24 mouse cellular contexts compared by ENCODE assay signal in genomic region chr9:26689171-26689570, GRCm38 (mm10). TPM values are rescaled to one million over a fixed set of nuclear protein-coding genes. Genes with fewer than 3 reads are reported as not detected.
DNase-seq lines count a peak whose midpoint lies in the region; TF ChIP-seq lines count a peak whose summit lies in the region.
"Had no signal": no experiment of that assay in that cellular context is flagged by ENCODE, and none has a peak within 500 bp of the region (broad histone marks: within the 10 kb centered on the region; RNA-seq: fewer than 3 reads in every experiment).

No protein-coding gene starts in this region.

- no peak overlapping the region for H3K27ac ChIP-seq in heart, embryonic 10.5 days
- 0 out of 2 replicates have a peak overlapping the region, but pooled peaks have one; percentile 15 for H3K27ac ChIP-seq in layer of hippocampus, adult 2 months
- H3K27ac ChIP-seq: embryonic facial prominence, embryonic 10.5 days; embryonic facial prominence, embryonic 12.5 days; forebrain, embryonic 13.5 days; forebrain, embryonic 15.5 days had no signal

- no peaks in the 10 kb centered on the region for H3K36me3 ChIP-seq in heart, embryonic 10.5 days
- H3K36me3 ChIP-seq: embryonic facial prominence, embryonic 10.5 days; embryonic facial prominence, embryonic 12.5 days; forebrain, embryonic 15.5 days; G1E had no signal

- no peaks in the 10 kb centered on the region for H3K27me3 ChIP-seq in heart, embryonic 10.5 days (ENCODE audit: insufficient read depth, poor library complexity, severe bottlenecking)
- H3K27me3 ChIP-seq: CH12.LX; embryonic facial prominence, embryonic 12.5 days; forebrain, embryonic 13.5 days; forebrain, embryonic 15.5 days; Patski had no signal

- 72% methylated on average over 1 of the region's 1 CpGs for WGBS in heart, embryonic 10.5 days

- H3K4me1 ChIP-seq in heart, embryonic 10.5 days: no peaks in the 10 kb centered on the region
- H3K4me1 ChIP-seq: embryonic facial prominence, embryonic 10.5 days; embryonic facial prominence, embryonic 12.5 days; forebrain, embryonic 15.5 days had no signal

- H3K4me3 ChIP-seq in heart, embryonic 10.5 days: no peak overlapping the region
- H3K4me3 ChIP-seq in layer of hippocampus, adult 2 months: no peak overlapping the region
- H3K4me3 ChIP-seq: embryonic facial prominence, embryonic 10.5 days; embryonic facial prominence, embryonic 12.5 days; forebrain, embryonic 13.5 days; forebrain, embryonic 15.5 days had no signal

- TF ChIP-seq CTCF in layer of hippocampus, adult 2 months (conservative IDR thresholded peaks at IDR 0.05): no peak

- peak; percentile 64 for DNase-seq in heart, adult 11 months
- DNase-seq in heart, embryonic 10.5 days (ENCODE audit: low spot score): no peak
- DNase-seq in layer of hippocampus, adult 11-12 months (ENCODE audit: low spot score): peak; percentile 23
- no peak for DNase-seq in layer of hippocampus, adult 9-10 months (ENCODE audit: low spot score)
- peak; percentile 31 to 50 for DNase-seq in layer of hippocampus, adult 2 months (ENCODE audit: low spot score in 2 of 2)
- DNase-seq in layer of hippocampus, postnatal 10 days (ENCODE audit: low spot score in 2 of 2): no peak
- DNase-seq: adrenal gland, adult 8-10 months; adrenal gland, postnatal 14 days; adrenal gland, postnatal 36 days; B cell, adult 2 months; cerebellum, adult 11-12 months; cerebellum, adult 2 months; cerebellum, adult 9-10 months; cerebellum, postnatal 10 days; cerebellum, postnatal 25 days had no signal

- no peaks in the 10 kb centered on the region for H3K9me3 ChIP-seq in heart, embryonic 10.5 days
- H3K9me3 ChIP-seq: embryonic facial prominence, embryonic 10.5 days; embryonic facial prominence, embryonic 12.5 days; forebrain, embryonic 13.5 days; forebrain, embryonic 15.5 days; G1E had no signal

RNA-seq across cellular contexts. Expression of gene B3gat1, which starts 44.4 kb away (rescaled TPM):
- not detected in 2 replicates for polyA plus RNA-seq in heart, embryonic 10.5 days (2016; fragmentation: Nextera tagmentation; extraction: Ambion mirVana)
- 100 to 1,000 TPM; 254 to 273 TPM for total RNA-seq in layer of hippocampus, adult 2 months (2021)
- total RNA-seq in layer of hippocampus, postnatal 10 days (2021): 100 to 1,000 TPM; 256 to 266 TPM
- total RNA-seq: CH12.LX had no signal
- polyA plus RNA-seq: activated CD4-positive, CD25-positive, alpha-beta regulatory T cell, adult 4 months; CD4-positive, CD25-positive, alpha-beta regulatory T cell, adult 4 months; G1E; Patski had no signal

Comparison
In these comparisons a context has a peak if more than half of its experiments do, and no peak if none do; other contexts are left out.
1. DNase-seq: peak in heart, adult 11 months (single experiment), layer of hippocampus, adult 11-12 months (single experiment) and layer of hippocampus, adult 2 months (2 of 2); none in heart, embryonic 10.5 days (single experiment), layer of hippocampus, adult 9-10 months (single experiment) and layer of hippocampus, postnatal 10 days (0 of 2).